Mouse (Mus musculus): ENCODE results near the gene Nmu.

Gene Nmu

GRCm38 (mm10) chr5:76321249-76322196 lies 42.1 kb downstream of the Nmu start:
- DNase-seq (ENCODE audit: low read depth, low spot score) = peak; percentile 98

GRCm38 (mm10) chr5:76308206-76308605 lies 55.4 kb downstream of the Nmu start:
- DNase-seq (ENCODE audit: low read depth, low spot score) = no peak

DNA sequence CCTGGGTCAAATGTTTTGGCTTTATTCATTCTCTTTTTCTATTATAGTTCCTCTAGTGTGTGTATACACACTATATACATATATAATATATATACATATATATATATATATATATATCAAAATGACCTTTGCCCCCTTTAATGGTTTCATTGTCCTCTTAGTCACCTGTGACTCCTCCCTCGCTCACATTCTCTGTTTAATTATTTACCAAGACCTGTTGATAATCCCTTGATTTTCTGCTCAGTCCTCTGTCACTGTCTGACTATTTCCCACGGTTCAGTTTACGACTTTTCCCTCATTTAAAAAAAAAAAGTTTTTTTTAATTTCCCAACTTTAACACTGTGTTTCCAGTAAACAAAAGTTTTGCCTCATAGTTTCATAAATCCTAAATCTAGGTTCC lies 57.3 kb downstream of the Nmu start:
- no peak for DNase-seq (ENCODE audit: low read depth, low spot score)

GRCm38 (mm10) chr5:76305616-76306015 lies 58.0 kb downstream of the Nmu start:
- DNase-seq (ENCODE audit: low read depth, low spot score) = peak; percentile 31

GRCm38 (mm10) chr5:76304452-76305341 lies 58.9 kb downstream of the Nmu start, which contains the start of gene Clock:
Gene Clock (minus strand): TSS chr5:76304792.
- DNase-seq (ENCODE audit: low read depth, low spot score) = peak; percentile 82

DNA sequence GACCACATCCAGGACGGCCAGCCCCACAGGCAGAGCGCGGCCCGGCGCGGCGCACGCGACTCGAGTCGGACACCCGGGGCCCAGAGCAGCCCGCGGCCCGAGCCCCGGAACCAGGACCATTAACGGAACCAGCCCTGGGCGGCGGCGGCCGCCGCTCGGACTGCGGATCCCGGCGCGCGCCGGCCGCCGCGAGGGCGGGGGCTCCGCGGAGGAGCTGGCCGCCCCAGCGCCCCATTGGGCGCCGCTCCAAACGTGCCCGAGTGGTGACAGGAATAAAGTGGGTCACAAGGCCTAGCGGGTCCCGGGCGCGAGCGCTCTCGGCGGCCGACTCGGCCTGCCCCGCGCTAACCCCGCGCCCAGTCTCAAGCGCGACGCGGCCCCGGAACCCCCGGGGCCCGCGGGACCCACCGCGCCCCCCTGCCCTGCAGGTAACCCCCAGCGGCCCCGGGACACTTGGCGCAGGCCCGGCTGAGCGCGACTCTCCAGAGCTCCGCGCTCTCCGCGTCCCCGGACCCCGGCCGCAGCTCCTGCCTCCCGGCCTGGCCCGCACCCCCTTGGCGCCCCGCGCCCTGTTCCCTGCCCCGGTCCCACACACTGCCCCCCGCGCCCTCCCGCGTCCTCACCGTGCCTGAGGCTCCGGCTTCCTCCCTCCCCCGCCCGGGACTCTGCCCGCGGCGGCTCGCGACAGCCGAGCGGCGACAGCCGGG lies 59.7 kb downstream of the Nmu start:
- DNase-seq (ENCODE audit: low read depth, low spot score) = peak; percentile 74

DNA sequence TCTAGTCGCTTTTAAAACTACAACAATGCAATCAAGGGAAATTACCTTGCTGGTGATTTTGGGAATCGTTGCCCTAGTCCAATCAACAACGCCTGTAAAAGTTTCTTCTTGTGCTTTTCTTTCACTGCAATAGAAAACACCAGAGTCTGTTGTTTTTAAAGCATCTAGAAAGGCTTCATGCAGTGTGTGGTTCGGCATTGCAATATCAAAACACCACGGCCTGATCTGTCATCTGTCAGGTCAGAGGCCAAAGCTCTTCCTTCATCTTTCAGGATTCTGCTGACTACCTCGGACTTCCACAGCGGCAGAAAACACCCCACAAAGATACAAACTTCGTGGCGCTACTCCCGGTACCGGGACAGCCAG lies 60.2 kb downstream of the Nmu start:
- peak; percentile 55 for DNase-seq (ENCODE audit: low read depth, low spot score)

DNA sequence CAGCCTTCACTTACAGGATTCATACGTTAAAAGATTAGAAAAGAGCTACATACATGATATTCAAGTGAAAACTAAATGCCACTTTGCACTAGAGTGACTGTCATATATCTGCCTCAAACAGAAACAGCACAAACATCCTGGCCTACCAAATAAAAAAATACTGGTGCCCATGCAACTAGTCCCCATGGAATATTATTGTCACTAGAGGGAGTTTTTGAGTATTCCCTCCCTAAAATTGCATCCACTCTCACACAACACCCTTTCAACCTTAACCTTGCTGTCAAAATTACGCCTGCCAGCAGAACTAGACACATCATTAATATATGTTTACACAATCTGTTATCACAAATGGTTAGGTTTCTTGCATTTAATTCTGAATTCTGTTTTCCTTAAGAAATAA lies 61.6 kb downstream of the Nmu start:
- no peak for DNase-seq (ENCODE audit: low read depth, low spot score)

DNA sequence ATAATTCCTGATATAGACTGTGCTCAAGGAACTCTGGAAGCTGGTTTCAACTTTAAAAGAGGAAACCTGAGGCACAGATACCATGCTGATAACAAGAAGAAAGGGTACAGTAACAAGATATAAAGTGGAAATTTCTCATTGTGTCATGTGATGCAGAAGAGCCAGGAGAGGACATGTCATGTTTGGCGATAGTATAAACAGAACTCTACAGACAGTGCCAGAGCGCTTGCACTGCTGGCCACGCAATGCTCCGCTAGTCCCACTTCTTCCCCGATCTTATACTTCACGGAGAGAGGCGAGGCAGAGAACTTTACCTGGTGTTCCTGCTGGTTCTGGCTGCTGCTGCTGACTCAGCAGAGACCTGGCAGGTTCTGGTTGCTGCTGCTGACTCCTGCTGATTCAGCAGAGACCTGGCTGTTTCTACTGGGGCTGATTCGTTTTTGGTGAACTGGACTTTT lies 74.3 kb downstream of the Nmu start:
- DNase-seq (ENCODE audit: low read depth, low spot score) = peak; percentile 32

GRCm38 (mm10) chr5:76288256-76288655 lies 75.3 kb downstream of the Nmu start:
- DNase-seq (ENCODE audit: low read depth, low spot score) = peak; percentile 54

GRCm38 (mm10) chr5:76287062-76287461 lies 76.5 kb downstream of the Nmu start:
- DNase-seq (ENCODE audit: low read depth, low spot score) = no peak

DNA sequence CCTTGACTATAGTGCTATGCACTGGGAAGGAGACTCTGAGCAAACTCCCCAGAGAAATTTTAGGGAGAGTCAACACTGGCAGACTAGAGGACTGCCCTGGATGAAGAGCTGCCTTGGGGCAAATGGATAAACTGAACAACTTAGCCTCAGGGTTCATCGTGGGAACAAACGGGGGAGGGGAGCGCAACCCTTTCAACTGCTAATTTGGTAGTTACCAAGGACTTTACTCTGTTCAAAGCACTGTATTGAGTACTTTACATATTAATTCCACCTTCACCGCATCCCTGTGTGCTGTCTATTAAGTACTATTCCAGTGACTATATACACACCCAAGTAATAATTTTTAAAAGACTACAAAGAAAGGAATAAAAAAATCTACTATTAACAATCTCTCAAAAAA lies 77.9 kb downstream of the Nmu start:
- DNase-seq (ENCODE audit: low read depth, low spot score) = peak; percentile 87

- DNase-seq (ENCODE audit: low read depth, low spot score) = no peak
Measured at GRCm38 (mm10) chr5:76283890-76284289, 79.7 kb downstream of the Nmu start.
